Mouse (Mus musculus): ENCODE results near the gene Sugt1.

Gene Sugt1

GRCm38 (mm10) chr14:79677891-79678687 is 90.6 kb downstream of the Sugt1 start:
- DNase-seq, result no peak

GRCm38 (mm10) chr14:79680652-79681051 is 93.2 kb downstream of the Sugt1 start:
- DNase-seq, result no peak
